Mouse (Mus musculus) MEL (cell line): ENCODE data around the gene Mthfd1l. TPM values are rescaled to one million over a fixed set of nuclear protein-coding genes. Genes with fewer than 3 reads are reported as not detected.

Experiments used
- DNase-seq: peaks from one replicate; pipeline ENCODE4 v3.0.0; 2011; ENCODE audit warnings: low read depth, low spot score
- H3K27ac ChIP-seq: 2 replicates; pipeline ENCODE4 v1.5.1; 2012; ENCODE audit warnings: low read depth, mild to moderate bottlenecking, control low read depth, low read length, moderate library complexity; ENCODE audit not compliant: control insufficient read depth
- H3K27me3 ChIP-seq, 2 experiments: fragments of 150-350 bp in 1 of 2; sonication (generic) in 1 of 2; 2 replicates each; pipeline ENCODE4 v1.6.1; 2012; ENCODE audit warnings: low read length in 2 of 2, mild to moderate bottlenecking in 2 of 2, improper control_type of control experiment in 1 of 2, moderate library complexity in 1 of 2; ENCODE audit not compliant: insufficient read depth in 2 of 2, control insufficient read depth in 1 of 2
- H3K36me3 ChIP-seq, 2 experiments: 2 replicates each; pipeline ENCODE4 v1.6.1; 2012 to 2014; ENCODE audit warnings: low read length in 2 of 2, improper control_type of control experiment in 1 of 2, inconsistent platforms in 1 of 2, mild to moderate bottlenecking in 1 of 2; ENCODE audit not compliant: insufficient read depth in 2 of 2, control insufficient read depth in 1 of 2
- H3K4me1 ChIP-seq, 2 experiments: fragments of 150-350 bp in 1 of 2; sonication (generic) in 1 of 2; 2 replicates each; pipeline ENCODE4 v1.6.1; 2012; ENCODE audit warnings: low read length in 2 of 2, improper control_type of control experiment in 1 of 2, mild to moderate bottlenecking in 1 of 2; ENCODE audit not compliant: insufficient read depth in 2 of 2, control insufficient read depth in 1 of 2
- H3K4me3 ChIP-seq, 2 experiments: fragments of 150-350 bp in 1 of 2; sonication (generic) in 1 of 2; 2 replicates each; pipeline ENCODE4 v1.5.1; 2012; ENCODE audit warnings: low read depth in 2 of 2, low read length in 2 of 2, mild to moderate bottlenecking in 2 of 2, moderate library complexity in 2 of 2, control low read depth in 1 of 2, improper control_type of control experiment in 1 of 2; ENCODE audit not compliant: control insufficient read depth in 1 of 2, insufficient read depth in 1 of 2
- H3K79me2 ChIP-seq: 2 replicates; pipeline ENCODE4 v1.6.1; 2012; ENCODE audit warnings: mild to moderate bottlenecking, low read length, moderate library complexity; ENCODE audit not compliant: control insufficient read depth, poor library complexity, insufficient read depth
- H3K9ac ChIP-seq: 2 replicates; pipeline ENCODE4 v1.6.1; 2012; ENCODE audit warnings: low read depth, mild to moderate bottlenecking, control low read depth, low read length, moderate library complexity; ENCODE audit not compliant: control insufficient read depth, poor library complexity, severe bottlenecking
- H3K9me3 ChIP-seq: fragments of 150-350 bp; sonication (generic); replicated peaks from 2 replicates; pipeline ENCODE4 v1.6.1; 2012; ENCODE audit warnings: mild to moderate bottlenecking, low read length, improper control_type of control experiment, moderate library complexity; ENCODE audit not compliant: insufficient read depth
- BHLHE40 ChIP-seq: IDR thresholded peaks from 2 replicates; pipeline ENCODE4 v1.6.1; 2012; ENCODE audit warnings: low read depth, mild to moderate bottlenecking, inconsistent platforms, low read length, improper control_type of control experiment, borderline replicate concordance
- CHD1 ChIP-seq: IDR thresholded peaks from 2 replicates; pipeline ENCODE4 v1.6.1; 2012; ENCODE audit warnings: low read depth, mild to moderate bottlenecking, inconsistent platforms, low read length, improper control_type of control experiment
- CTCF ChIP-seq, 3 experiments: IDR thresholded peaks in 2 of 3; conservative IDR thresholded peaks in 1 of 3; 2 replicates each; pipeline ENCODE4 v1.5.1; 2011 to 2012; ENCODE audit warnings: low read length in 3 of 3, low read depth in 2 of 3, mild to moderate bottlenecking in 2 of 3, improper control_type of control experiment in 1 of 3, inconsistent platforms in 1 of 3, mixed read lengths in 1 of 3, moderate library complexity in 1 of 3; ENCODE audit not compliant: control insufficient read depth in 1 of 3, insufficient read depth in 1 of 3, poor library complexity in 1 of 3, severe bottlenecking in 1 of 3
- ETS1 ChIP-seq: IDR thresholded peaks from 2 replicates; pipeline ENCODE4 v1.6.1; 2012; ENCODE audit warnings: low read depth, mild to moderate bottlenecking, inconsistent platforms, low read length, improper control_type of control experiment, moderate library complexity
- GATA1 ChIP-seq: IDR thresholded peaks from 2 replicates; pipeline ENCODE4 v1.6.1; 2011; ENCODE audit warnings: low read depth, low read length, improper control_type of control experiment
- JUND ChIP-seq: IDR thresholded peaks from 2 replicates; pipeline ENCODE4 v1.6.1; 2011; ENCODE audit warnings: low read depth, mild to moderate bottlenecking, improper control_type of control experiment, low read length
- KAT2A ChIP-seq: conservative IDR thresholded peaks from 2 replicates; pipeline ENCODE4 v1.6.1; 2012; ENCODE audit warnings: low read depth, low read length, improper control_type of control experiment, inconsistent platforms
- MXI1 ChIP-seq: IDR thresholded peaks from 2 replicates; pipeline ENCODE4 v1.6.1; 2011; ENCODE audit warnings: mild to moderate bottlenecking, low read depth, low read length, improper control_type of control experiment
- MYC ChIP-seq: IDR thresholded peaks from 2 replicates; pipeline ENCODE4 v1.6.1; 2011; ENCODE audit warnings: low read depth, mild to moderate bottlenecking, low read length, improper control_type of control experiment, moderate library complexity
- NRF1 ChIP-seq: IDR thresholded peaks from 2 replicates; pipeline ENCODE4 v1.6.1; 2014; ENCODE audit warnings: low read depth, mild to moderate bottlenecking, inconsistent platforms, low read length, improper control_type of control experiment, moderate library complexity; ENCODE audit not compliant: poor library complexity, insufficient read depth, severe bottlenecking
- POLR2AphosphoS2 ChIP-seq: IDR thresholded peaks from 2 replicates; pipeline ENCODE4 v1.6.1; 2011; ENCODE audit warnings: low read length, improper control_type of control experiment
- POLR2AphosphoS5 ChIP-seq: IDR thresholded peaks from 2 replicates; pipeline ENCODE4 v1.6.1; 2012; ENCODE audit warnings: low read depth, borderline replicate concordance, mild to moderate bottlenecking, inconsistent platforms, low read length, moderate library complexity, mixed read lengths
- RAD21 ChIP-seq: IDR thresholded peaks from 2 replicates; pipeline ENCODE4 v1.6.1; 2011; ENCODE audit warnings: mild to moderate bottlenecking, low read depth, low read length, improper control_type of control experiment
- SIN3A ChIP-seq: IDR thresholded peaks from 2 replicates; pipeline ENCODE4 v1.6.1; 2012; ENCODE audit warnings: low read length, improper control_type of control experiment, inconsistent platforms
- SMC3 ChIP-seq: IDR thresholded peaks from 2 replicates; pipeline ENCODE4 v1.6.1; 2011; ENCODE audit warnings: low read depth, low read length, improper control_type of control experiment
- TAL1 ChIP-seq: IDR thresholded peaks from 2 replicates; pipeline ENCODE4 v1.6.1; 2012; ENCODE audit warnings: mild to moderate bottlenecking, inconsistent platforms, low read length, moderate library complexity, mixed read lengths
- TCF12 ChIP-seq: IDR thresholded peaks from 2 replicates; pipeline ENCODE4 v1.6.1; 2014; ENCODE audit warnings: low read depth, mild to moderate bottlenecking, inconsistent platforms, low read length, improper control_type of control experiment, moderate library complexity
- UBTF ChIP-seq: IDR thresholded peaks from 2 replicates; pipeline ENCODE4 v1.6.1; 2012; ENCODE audit warnings: low read depth, mild to moderate bottlenecking, inconsistent platforms, low read length, improper control_type of control experiment, moderate library complexity, borderline replicate concordance; ENCODE audit not compliant: insufficient read depth
- USF1 ChIP-seq: IDR thresholded peaks from 2 replicates; pipeline ENCODE4 v1.6.1; 2014; ENCODE audit warnings: low read depth, mild to moderate bottlenecking, inconsistent platforms, low read length, improper control_type of control experiment, moderate library complexity
- ZC3H11A ChIP-seq: IDR thresholded peaks from 2 replicates; pipeline ENCODE4 v1.6.1; 2012; ENCODE audit warnings: low read depth, mild to moderate bottlenecking, inconsistent platforms, low read length, improper control_type of control experiment
- ZNF384 ChIP-seq: IDR thresholded peaks from 2 replicates; pipeline ENCODE4 v1.6.1; 2012; ENCODE audit warnings: low read depth, mild to moderate bottlenecking, inconsistent platforms, low read length, improper control_type of control experiment
- polyA plus RNA-seq, 2 experiments: library from polyadenylated mRNA; stranded (reverse) in 1 of 2; unstranded in 1 of 2; fragments of >175 nt in 1 of 2; fragments of >200 nt in 1 of 2; gene quantifications; 2 replicates each; pipeline versions ENCODE4 v1.2.1 to v1.2.4; 2012; ENCODE audit warnings: low replicate concordance in 2 of 2, low read depth in 1 of 2; ENCODE audit not compliant: insufficient read length in 2 of 2, insufficient read depth in 1 of 2, missing spikeins in 1 of 2
- total RNA-seq: library from RNA; depleted of rRNA; stranded (reverse); fragments of 300-350 nt; gene quantifications from 2 replicates; pipeline ENCODE4 v1.2.3, GENCODE M21; 2012

Gene Mthfd1l
- total and polyA plus RNA-seq, 3 experiments, result 43.1 to 1,097 (median 83.0) TPM

DNA sequence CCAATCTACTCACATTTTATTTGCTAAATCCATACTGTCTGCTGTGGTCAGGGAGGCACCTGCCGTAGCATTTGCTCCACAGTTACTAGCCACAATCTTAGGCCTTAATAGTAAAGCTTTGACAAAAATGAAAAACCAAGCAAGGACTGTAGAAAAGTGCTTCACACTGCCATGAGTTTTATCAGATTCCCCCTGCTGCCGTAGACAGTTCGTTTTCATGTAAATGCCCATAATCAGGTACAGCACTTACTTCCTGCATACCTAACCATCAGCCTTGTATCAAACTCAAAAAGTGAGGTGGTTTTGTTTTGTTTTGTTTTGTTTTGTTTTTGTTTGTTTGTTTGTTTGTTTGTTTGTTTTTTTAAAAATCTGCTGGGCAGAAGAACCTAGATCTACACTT is 84.5 kb downstream of the Mthfd1l start (continued):
- TF ChIP-seq MXI1, result peak; percentile 49; the same call in 1 of the 2 replicates
- no peak for TF ChIP-seq KAT2A
- TF ChIP-seq, all 39 proteins: peak for 6

DNA sequence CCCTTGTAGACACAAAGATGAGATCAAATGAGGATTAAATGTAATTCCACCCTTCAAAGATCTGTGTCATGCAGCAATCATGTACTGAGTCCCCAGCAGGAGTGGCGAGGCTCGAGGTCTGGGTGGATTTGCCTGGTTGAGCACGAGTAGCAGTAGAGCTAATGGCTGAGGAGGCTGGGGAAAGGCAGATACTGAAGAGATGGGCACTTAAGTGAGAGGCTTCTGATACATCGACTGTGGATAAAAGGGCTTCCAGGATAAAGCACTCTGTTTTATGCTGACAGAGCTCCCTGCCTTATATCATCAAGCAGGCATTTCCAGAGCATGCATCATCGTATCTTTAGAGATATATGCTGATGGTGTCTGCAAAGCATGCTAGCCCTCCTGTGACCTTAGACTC is 84.9 kb downstream of the Mthfd1l start:
- Histone ChIP-seq H3K4me3 (no peak overlapping the region), H3K9me3 (no peaks in the 10 kb centered on the region), H3K27ac (no peak overlapping the region), H3K4me1 (peaks cover 10 to 11% of the 10 kb centered on the region in 2 experiments; a peak in 3 of 4 replicates), H3K36me3 (peaks cover 6 to 18% of the 10 kb centered on the region in 2 experiments), H3K79me2 (no peaks in the 10 kb centered on the region), H3K9ac (no peak overlapping the region), H3K27me3 (no peaks in the 10 kb centered on the region)
- TF ChIP-seq BHLHE40 (no peak), ETS1 (no peak), SIN3A (no peak), JUND (no peak), MYC (no peak)
- peak; percentile 32 for DNase-seq

- DNase-seq, result no peak
- Histone ChIP-seq H3K36me3 (peaks cover 6 to 33% of the 10 kb centered on the region in 2 experiments), H3K9ac (no peak overlapping the region)
These were observed 88.4 kb downstream of the Mthfd1l start for GRCm38 (mm10) chr10:4061071-4061987.

More at GRCm38 (mm10) chr10:4061071-4061987, 88.4 kb downstream of the Mthfd1l start:
- Histone ChIP-seq H3K9me3 (no peaks in the 10 kb centered on the region), H3K4me3 (no peak overlapping the region), H3K79me2 (no peaks in the 10 kb centered on the region), H3K27ac (no peak overlapping the region), H3K27me3 (no peaks in the 10 kb centered on the region), H3K4me1 (peaks cover 21 to 26% of the 10 kb centered on the region in 2 experiments)
- no peak for TF ChIP-seq NRF1
- no peak for TF ChIP-seq ZC3H11A
- no peak for TF ChIP-seq RAD21
- no peak for TF ChIP-seq TCF12
- no peak for TF ChIP-seq GATA1
- TF ChIP-seq SMC3, result no peak
- no peak for TF ChIP-seq ZNF384
- no peak for TF ChIP-seq CHD1
- no peak for TF ChIP-seq USF1
- no peak for TF ChIP-seq CTCF (IDR thresholded peaks at IDR 0.05 in 2 of 3, conservative IDR thresholded peaks at IDR 0.05 in 1 of 3; ENCODE audit: control insufficient read depth in 1 of 3, insufficient read depth in 1 of 3, low read depth in 2 of 3, low read length in 3 of 3, poor library complexity in 1 of 3, severe bottlenecking in 1 of 3)
- TF ChIP-seq MXI1, result no peak
- TF ChIP-seq TAL1, result no peak
- TF ChIP-seq SIN3A, result no peak
- TF ChIP-seq POLR2AphosphoS5, result no peak
- TF ChIP-seq UBTF, result no peak
- TF ChIP-seq POLR2AphosphoS2, result no peak
